Mouse (Mus musculus): ENCODE results near the gene 1700018G05Rik. TPM values are rescaled to one million over a fixed set of nuclear protein-coding genes. Genes with fewer than 3 reads are reported as not detected.
"Not testable (repeated sequence)": the region's sequence is repeated elsewhere in the genome, so short reads cannot be mapped to it uniquely, and the experiment has no call there.

Gene 1700018G05Rik
- total RNA-seq (2022): not detected

GRCm38 (mm10) chrX:102928072-102928471 lies at the start of gene 1700018G05Rik:
TSS of gene 1700018G05Rik (plus strand) at chrX:102928372.
- DNase-seq (ENCODE audit: low spot score in 2 of 2): not testable (repeated sequence)

- not testable (repeated sequence) for DNase-seq (ENCODE audit: low spot score in 2 of 2)
These were observed 19.6 kb upstream of the 1700018G05Rik start, which contains the start of the genes Dmrtc1a and 1700011M02Rik for GRCm38 (mm10) chrX:102908587-102908986. TSS of gene Dmrtc1a (minus strand) at chrX:102908687. TSS of gene 1700011M02Rik (plus strand) at chrX:102908905.

- DNase-seq (ENCODE audit: low spot score in 2 of 2): not testable (repeated sequence)
These were observed 13.3 kb upstream of the 1700018G05Rik start for GRCm38 (mm10) chrX:102914823-102915222.

- peak in 1 of 2 experiments; percentile 19 for DNase-seq (ENCODE audit: low spot score in 2 of 2)
These were observed 1.5 kb upstream of the 1700018G05Rik start for GRCm38 (mm10) chrX:102926707-102927106.

- DNase-seq (ENCODE audit: low spot score in 2 of 2): no peak
These were observed 4.9 kb downstream of the 1700018G05Rik start for GRCm38 (mm10) chrX:102932992-102933570.

- DNase-seq (ENCODE audit: low spot score in 2 of 2): peak in 1 of 2 experiments; percentile 58
These were observed 5.6 kb downstream of the 1700018G05Rik start for GRCm38 (mm10) chrX:102933571-102934394.

- DNase-seq (ENCODE audit: low spot score in 2 of 2): no peak
These were observed 6.2 kb downstream of the 1700018G05Rik start for GRCm38 (mm10) chrX:102934395-102934764.

GRCm38 (mm10) chrX:102936743-102937142 lies 8.6 kb downstream of the 1700018G05Rik start:
- no peak for DNase-seq (ENCODE audit: low spot score in 2 of 2)

GRCm38 (mm10) chrX:102950136-102950535 lies 22.0 kb downstream of the 1700018G05Rik start:
- DNase-seq (ENCODE audit: low spot score in 2 of 2): peak; percentile 22 to 54

GRCm38 (mm10) chrX:102958917-102959316 lies 30.7 kb downstream of the 1700018G05Rik start:
- DNase-seq (ENCODE audit: low spot score in 2 of 2): peak in 1 of 2 experiments; percentile 5

GRCm38 (mm10) chrX:102960581-102960980 lies 32.4 kb downstream of the 1700018G05Rik start:
- DNase-seq (ENCODE audit: low spot score in 2 of 2): no peak

Other genes starting within 250 kb of the 1700018G05Rik start
- gene Gm3880, start 241.4 kb upstream of the 1700018G05Rik start, total RNA-seq (2022): not detected
- not detected for gene Gm9112, start 220.7 kb upstream of the 1700018G05Rik start, total RNA-seq (2022)
- not detected for gene Dmrtc1b, start 220.5 kb upstream of the 1700018G05Rik start, total RNA-seq (2022)
- not detected for gene Dmrtc1c1, start 125.4 kb upstream of the 1700018G05Rik start, total RNA-seq (2022)
- gene Dmrtc1c2, start 73.8 kb upstream of the 1700018G05Rik start, total RNA-seq (2022): not detected
- not detected for gene 1700031F05Rik, start 60.4 kb upstream of the 1700018G05Rik start, total RNA-seq (2022)
- gene Dmrtc1a, start 19.7 kb upstream of the 1700018G05Rik start, total RNA-seq (2022): 1 to 10 TPM; 6.2 to 7.4 (median 6.8) TPM
- gene 1700011M02Rik, start 19.5 kb upstream of the 1700018G05Rik start, total RNA-seq (2022): not detected